Mouse (Mus musculus): Measurements from ENCODE around the gene Tle4. TPM values are rescaled to one million over a fixed set of nuclear protein-coding genes. Genes with fewer than 3 reads are reported as not detected.

Tle4 gene
- total and polyA plus RNA-seq, 3 experiments, result 18.9 to 27.7 (median 23.4) TPM

GRCm38 (mm10) chr19:14610542-14611317, 12.9 kb upstream of the Tle4 start:
- TF ChIP-seq POLR2AphosphoS2 (IDR thresholded peaks at IDR 0.05; ENCODE audit: low read depth, low read length) (no peak), SIN3A (IDR thresholded peaks at IDR 0.05; ENCODE audit: low read length) (no peak), IRF4 (IDR thresholded peaks at IDR 0.05; ENCODE audit: low read depth, low read length) (no peak), ZC3H11A (IDR thresholded peaks at IDR 0.05; ENCODE audit: low read depth, low read length) (no peak)
- Histone ChIP-seq H3K79me2 (replicated peaks; ENCODE audit: control insufficient read depth, extremely low read depth, insufficient read depth, poor library complexity, severe bottlenecking) (no peaks in the 10 kb centered on the region), H3K9me3 (replicated peaks; ENCODE audit: low read length) (no peaks in the 10 kb centered on the region), H3K36me3 (replicated peaks in 1 of 2; ENCODE audit: control insufficient read depth in 1 of 2, insufficient read depth in 1 of 2, low read length in 1 of 2) (no peaks in the 10 kb centered on the region), H3K4me3 (replicated peaks in 1 of 3; ENCODE audit: low read depth in 2 of 3, low read length in 2 of 3, poor library complexity in 1 of 3) (no peak overlapping the region), H3K4me2 (ENCODE audit: insufficient read depth, low read depth, poor library complexity, severe bottlenecking) (no peak overlapping the region), H3K4me1 (ENCODE audit: control insufficient read depth in 1 of 2, insufficient read depth in 2 of 2) (peaks cover 0 to 16% of the 10 kb centered on the region in 2 experiments; a peak in 2 of 4 replicates), H3K27me3 (replicated peaks) (no peaks in the 10 kb centered on the region), H3K9ac (ENCODE audit: insufficient read depth, low read depth) (no peak overlapping the region), H3K27ac (ENCODE audit: insufficient read depth, low read depth) (no peak overlapping the region)
- in situ Hi-C loops (cut with MboI; ENCODE audit: low pct_ligation_motif_present, low pct_unique_long_range_greater_than_20kb, low sequenced_read_pairs), result no loop called here
- dilution Hi-C loops (cut with MboI; ENCODE audit: extremely low pct_ligation_motif_present, extremely low pct_unique_long_range_greater_than_20kb, low sequenced_read_pairs), result no loop called here
- no peak for DNase-seq (ENCODE audit: extremely low read depth)

- dilution Hi-C loops (cut with MboI; ENCODE audit: extremely low pct_ligation_motif_present, extremely low pct_unique_long_range_greater_than_20kb, low sequenced_read_pairs), result no loop called here
- TF ChIP-seq CHD2 (IDR thresholded peaks at IDR 0.05; ENCODE audit: low read length) (no peak), SMC3 (IDR thresholded peaks at IDR 0.05; ENCODE audit: low read depth, low read length) (no peak), USF2 (conservative IDR thresholded peaks at IDR 0.05; ENCODE audit: low read depth, low read length) (no peak), NRF1 (IDR thresholded peaks at IDR 0.05; ENCODE audit: low read depth, low read length) (no peak), KAT2A (IDR thresholded peaks at IDR 0.05; ENCODE audit: insufficient replicate concordance, low read length) (no peak), GABPA (IDR thresholded peaks at IDR 0.05; ENCODE audit: insufficient replicate concordance, low read depth, low read length) (no peak), RCOR1 (conservative IDR thresholded peaks at IDR 0.05; ENCODE audit: low read depth, low read length) (no peak), POLR2A (IDR thresholded peaks at IDR 0.05; ENCODE audit: low read depth, low read length) (no peak), HCFC1 (IDR thresholded peaks at IDR 0.05; ENCODE audit: low read depth, low read length) (no peak), MAFK (IDR thresholded peaks at IDR 0.05; ENCODE audit: insufficient replicate concordance, low read length) (no peak), CTCF (conservative IDR thresholded peaks at IDR 0.05 in 1 of 2, IDR thresholded peaks at IDR 0.05 in 1 of 2; ENCODE audit: low read depth in 2 of 2, low read length in 2 of 2) (no peak), MEF2A (IDR thresholded peaks at IDR 0.05; ENCODE audit: borderline replicate concordance, low read depth, low read length) (no peak), USF1 (IDR thresholded peaks at IDR 0.05; ENCODE audit: low read depth, low read length) (no peak), E2F4 (IDR thresholded peaks at IDR 0.05; ENCODE audit: insufficient replicate concordance, low read depth, low read length) (no peak), POLR2AphosphoS2 (IDR thresholded peaks at IDR 0.05; ENCODE audit: low read depth, low read length) (no peak)
- H3K27me3 ChIP-seq (replicated peaks), result peaks cover 8% of the 10 kb centered on the region
Measured at GRCm38 (mm10) chr19:14600841-14601240, 3.0 kb upstream of the Tle4 start.

More at GRCm38 (mm10) chr19:14600841-14601240, 3.0 kb upstream of the Tle4 start:
- H3K27ac ChIP-seq (ENCODE audit: insufficient read depth, low read depth), result no peak overlapping the region
- no peak overlapping the region for H3K9ac ChIP-seq (ENCODE audit: insufficient read depth, low read depth)
- H3K4me1 ChIP-seq (ENCODE audit: control insufficient read depth in 1 of 2, insufficient read depth in 2 of 2), result peaks cover 2 to 5% of the 10 kb centered on the region in 2 experiments; a peak in 1 of 4 replicates
- peaks cover 17% of the 10 kb centered on the region for H3K79me2 ChIP-seq (replicated peaks; ENCODE audit: control insufficient read depth, extremely low read depth, insufficient read depth, poor library complexity, severe bottlenecking)
- no peaks in the 10 kb centered on the region for H3K36me3 ChIP-seq (replicated peaks in 1 of 2; ENCODE audit: control insufficient read depth in 1 of 2, insufficient read depth in 1 of 2, low read length in 1 of 2)
- H3K9me3 ChIP-seq (replicated peaks; ENCODE audit: low read length), result no peaks in the 10 kb centered on the region
- H3K4me3 ChIP-seq (replicated peaks in 1 of 3; ENCODE audit: low read depth in 2 of 3, low read length in 2 of 3, poor library complexity in 1 of 3), result no peak overlapping the region
- DNase-seq (ENCODE audit: extremely low read depth), result no peak
- in situ Hi-C loops (cut with MboI; ENCODE audit: low pct_ligation_motif_present, low pct_unique_long_range_greater_than_20kb, low sequenced_read_pairs), result no loop called here
- H3K4me2 ChIP-seq (ENCODE audit: insufficient read depth, low read depth, poor library complexity, severe bottlenecking), result no peak overlapping the region
